Mouse (Mus musculus): ENCODE measurements around the gene Hist1h2af. TPM values are rescaled to one million over a fixed set of nuclear protein-coding genes. Genes with fewer than 3 reads are reported as not detected.
"Not testable (repeated sequence)": the region's sequence is repeated elsewhere in the genome, so short reads cannot be mapped to it uniquely, and the experiment has no call there.

Gene Hist1h2af
- polyA plus RNA-seq, 1 experiment, result 68.8 TPM

GRCm38 (mm10) chr13:23572218-23573033 is 38.7 kb downstream of the Hist1h2af start:
- TF ChIP-seq POLR2A (IDR thresholded peaks at IDR 0.05; ENCODE audit: insufficient read depth, low read length) (no peak), EP300 (IDR thresholded peaks at IDR 0.05; ENCODE audit: insufficient read depth, low read depth, low read length) (no peak), CTCF (IDR thresholded peaks at IDR 0.05; ENCODE audit: low read depth, low read length) (no peak)
- no peaks in the 10 kb centered on the region for H3K9me3 ChIP-seq (replicated peaks; ENCODE audit: control insufficient read depth, insufficient read depth, low read length, poor library complexity, severe bottlenecking)
- no peaks in the 10 kb centered on the region for H3K36me3 ChIP-seq (ENCODE audit: control insufficient read depth, insufficient read depth, low read length, poor library complexity, severe bottlenecking)

DNA sequence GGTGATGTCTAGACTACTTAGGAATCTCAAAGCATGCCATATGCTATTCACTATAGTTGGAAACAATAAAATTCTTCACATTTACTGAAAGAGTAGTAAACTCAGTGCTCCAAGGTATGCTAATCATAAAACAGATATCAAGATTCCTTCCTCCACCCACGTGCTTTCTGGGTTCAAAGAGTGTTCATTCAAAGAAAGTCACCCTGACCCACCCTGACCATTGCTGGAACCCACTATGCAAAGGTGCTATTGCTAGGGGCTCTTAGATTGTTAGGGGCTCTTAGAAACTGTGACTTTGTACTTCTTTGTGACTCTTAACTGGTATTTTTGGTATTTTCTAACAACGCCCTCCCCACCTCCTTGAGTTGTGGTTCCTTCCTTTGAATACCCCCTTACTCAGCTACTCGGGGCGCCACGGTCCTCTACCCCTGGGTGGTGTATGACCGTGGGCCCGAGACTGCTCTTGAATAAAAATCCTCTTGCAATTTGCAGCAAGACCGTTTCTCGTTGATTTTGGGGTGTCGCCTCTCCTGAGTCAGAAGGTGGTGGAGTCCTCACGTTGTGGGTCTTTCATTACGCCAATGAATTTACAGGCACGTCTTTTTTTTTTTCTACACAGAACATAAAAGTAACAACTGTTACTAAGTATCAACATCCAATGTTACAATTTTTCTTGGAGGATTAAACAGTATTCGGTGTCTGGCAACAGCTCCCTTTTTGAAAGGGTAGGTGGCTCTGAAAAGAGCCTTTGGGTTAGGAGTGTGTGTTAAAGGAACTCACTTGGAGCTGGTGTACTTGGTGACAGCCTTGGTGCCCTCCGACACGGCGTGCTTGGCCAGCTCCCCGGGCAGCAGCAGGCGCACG is 39.6 kb downstream of the Hist1h2af start:
- H3K27ac ChIP-seq (ENCODE audit: insufficient read depth, low read length), result peak overlapping the region; percentile 97
- not testable (repeated sequence) for H3K9me3 ChIP-seq (replicated peaks; ENCODE audit: control insufficient read depth, insufficient read depth, low read length, poor library complexity, severe bottlenecking); H3K36me3 ChIP-seq (ENCODE audit: control insufficient read depth, insufficient read depth, low read length, poor library complexity, severe bottlenecking); H3K4me1 ChIP-seq (ENCODE audit: control insufficient read depth, insufficient read depth, low read length); H3K27me3 ChIP-seq (ENCODE audit: control insufficient read depth, insufficient read depth, low read length, poor library complexity, severe bottlenecking)
- H3K9ac ChIP-seq (ENCODE audit: low read depth, poor library complexity, severe bottlenecking), result peak overlapping the region; percentile 96
- H3K4me3 ChIP-seq (ENCODE audit: low read depth, low read length), result peak overlapping the region; percentile 72

More at GRCm38 (mm10) chr13:23572218-23573033, 38.7 kb downstream of the Hist1h2af start:
- Histone ChIP-seq H3K27ac (ENCODE audit: insufficient read depth, low read length) (peak overlapping the region; percentile 44), H3K4me1 (ENCODE audit: control insufficient read depth, insufficient read depth, low read length) (no peaks in the 10 kb centered on the region), H3K4me3 (ENCODE audit: low read depth, low read length) (no peak overlapping the region), H3K9ac (ENCODE audit: low read depth, poor library complexity, severe bottlenecking) (peak overlapping the region; percentile 96), H3K27me3 (ENCODE audit: control insufficient read depth, insufficient read depth, low read length, poor library complexity, severe bottlenecking) (no peaks in the 10 kb centered on the region)

DNA sequence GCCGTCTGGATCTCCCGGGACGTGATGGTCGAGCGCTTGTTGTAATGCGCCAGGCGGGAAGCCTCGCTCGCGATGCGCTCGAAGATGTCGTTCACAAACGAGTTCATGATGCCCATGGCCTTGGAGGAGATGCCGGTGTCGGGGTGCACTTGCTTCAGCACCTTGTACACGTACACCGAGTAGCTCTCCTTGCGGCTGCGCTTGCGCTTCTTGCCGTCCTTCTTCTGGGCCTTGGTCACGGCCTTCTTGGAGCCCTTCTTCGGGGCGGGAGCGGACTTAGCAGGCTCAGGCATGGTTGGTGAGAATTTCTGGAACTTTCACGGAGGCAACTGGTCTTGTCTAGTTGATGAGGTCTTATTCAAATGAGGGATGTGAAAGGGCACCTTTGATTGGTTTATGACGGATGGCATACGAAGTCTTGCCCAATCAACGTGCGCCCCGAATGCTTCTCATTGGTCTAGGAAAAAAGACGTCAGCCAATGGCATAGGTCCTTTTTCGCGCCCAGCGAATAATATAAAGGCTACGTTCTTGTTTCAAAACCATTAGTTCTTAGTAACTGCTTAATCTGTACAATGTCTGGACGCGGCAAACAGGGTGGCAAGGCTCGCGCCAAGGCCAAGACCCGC is 40.3 kb downstream of the Hist1h2af start, which contains the start of the genes Hist1h2bf and Hist1h2ad:
Gene Hist1h2bf (minus strand): TSS at position 299 of the 627 bp plus-strand sequence.
Gene Hist1h2ad (plus strand): TSS at position 484 of the 627 bp plus-strand sequence.
- peak within 1 kb of the TSS; percentile 72 for H3K4me3 ChIP-seq (ENCODE audit: low read depth, low read length)
- H3K9me3 ChIP-seq (replicated peaks; ENCODE audit: control insufficient read depth, insufficient read depth, low read length, poor library complexity, severe bottlenecking); H3K36me3 ChIP-seq (ENCODE audit: control insufficient read depth, insufficient read depth, low read length, poor library complexity, severe bottlenecking); H3K4me1 ChIP-seq (ENCODE audit: control insufficient read depth, insufficient read depth, low read length); H3K27me3 ChIP-seq (ENCODE audit: control insufficient read depth, insufficient read depth, low read length, poor library complexity, severe bottlenecking): not testable (repeated sequence)
- peak within 1 kb of the TSS; percentile 97 for H3K27ac ChIP-seq (ENCODE audit: insufficient read depth, low read length)
- peak within 1 kb of the TSS; percentile 96 for H3K9ac ChIP-seq (ENCODE audit: low read depth, poor library complexity, severe bottlenecking)

- peak; percentile 91 for TF ChIP-seq POLR2A (IDR thresholded peaks at IDR 0.05; ENCODE audit: insufficient read depth, low read length)
- not testable (repeated sequence) for H3K27me3 ChIP-seq (ENCODE audit: control insufficient read depth, insufficient read depth, low read length, poor library complexity, severe bottlenecking); H3K9me3 ChIP-seq (replicated peaks; ENCODE audit: control insufficient read depth, insufficient read depth, low read length, poor library complexity, severe bottlenecking); H3K36me3 ChIP-seq (ENCODE audit: control insufficient read depth, insufficient read depth, low read length, poor library complexity, severe bottlenecking); H3K4me1 ChIP-seq (ENCODE audit: control insufficient read depth, insufficient read depth, low read length)
- Histone ChIP-seq H3K4me3 (ENCODE audit: low read depth, low read length) (peak overlapping the region; percentile 59), H3K27ac (ENCODE audit: insufficient read depth, low read length) (peak overlapping the region; percentile 96), H3K9ac (ENCODE audit: low read depth, poor library complexity, severe bottlenecking) (peak overlapping the region; percentile 82)
Observed at GRCm38 (mm10) chr13:23574546-23575170, 41.0 kb downstream of the Hist1h2af start.

DNA sequence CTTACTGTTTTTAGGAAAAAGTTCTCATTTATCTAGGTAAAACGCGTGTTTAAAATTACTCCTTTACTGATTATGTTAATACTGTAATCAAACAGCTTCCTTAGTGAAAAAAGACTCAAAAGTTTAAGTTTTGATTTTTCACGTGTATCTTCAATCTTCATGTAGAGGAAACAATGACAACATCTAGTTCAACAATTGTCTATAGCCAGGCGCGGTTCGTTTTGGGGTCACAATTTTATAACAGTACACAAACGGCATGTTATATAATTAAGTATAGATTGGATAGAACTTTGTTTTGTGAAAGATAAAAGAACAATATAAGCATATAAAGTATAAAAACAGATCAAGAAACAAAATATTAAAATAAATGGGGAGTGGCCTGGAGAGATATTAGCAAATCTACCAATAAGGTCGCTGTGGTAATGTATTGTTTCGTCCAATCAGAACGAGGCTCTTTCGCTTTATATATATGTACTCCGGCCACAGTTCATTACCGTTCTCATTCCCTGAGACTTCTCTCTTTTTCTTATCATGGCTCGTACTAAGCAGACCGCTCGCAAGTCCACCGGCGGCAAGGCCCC is 41.7 kb downstream of the Hist1h2af start, which contains the start of gene Hist1h3d:
Gene Hist1h3d (plus strand): TSS at position 493 of the 581 bp plus-strand sequence.
- TF ChIP-seq POLR2A (IDR thresholded peaks at IDR 0.05; ENCODE audit: insufficient read depth, low read length) (no peak), CTCF (IDR thresholded peaks at IDR 0.05; ENCODE audit: low read depth, low read length) (no peak), EP300 (IDR thresholded peaks at IDR 0.05; ENCODE audit: insufficient read depth, low read depth, low read length) (no peak)
- H3K9ac ChIP-seq (ENCODE audit: low read depth, poor library complexity, severe bottlenecking), result peak within 1 kb of the TSS; percentile 82
- H3K36me3 ChIP-seq (ENCODE audit: control insufficient read depth, insufficient read depth, low read length, poor library complexity, severe bottlenecking), result no peaks in the 10 kb centered on the region
- no peaks in the 10 kb centered on the region for H3K27me3 ChIP-seq (ENCODE audit: control insufficient read depth, insufficient read depth, low read length, poor library complexity, severe bottlenecking)
- H3K27ac ChIP-seq (ENCODE audit: insufficient read depth, low read length), result peak within 1 kb of the TSS; percentile 96
- peak within 1 kb of the TSS; percentile 85 for H3K4me3 ChIP-seq (ENCODE audit: low read depth, low read length)
- no peaks in the 10 kb centered on the region for H3K9me3 ChIP-seq (replicated peaks; ENCODE audit: control insufficient read depth, insufficient read depth, low read length, poor library complexity, severe bottlenecking)
- H3K4me1 ChIP-seq (ENCODE audit: control insufficient read depth, insufficient read depth, low read length), result no peaks in the 10 kb centered on the region
